Mouse (Mus musculus): ENCODE data around the gene Cpd. TPM values are rescaled to one million over a fixed set of nuclear protein-coding genes. Genes with fewer than 3 reads are reported as not detected.

Gene Cpd
- polyA plus RNA-seq, 1 experiment from 2014 or later = 11.3 TPM

Other genes starting within 250 kb of the Cpd start
- gene Abr, start 224.7 kb downstream of the Cpd start, polyA plus RNA-seq (2015; fragmentation: Nextera tagmentation; extraction: Ambion mirVana) = 37.9 and 38.3 TPM in 2 replicates
- 0.14 and 0.19 TPM in 2 replicates for gene Bhlha9, start 174.5 kb downstream of the Cpd start, polyA plus RNA-seq (2015; fragmentation: Nextera tagmentation; extraction: Ambion mirVana)
- gene Trarg1, start 167.2 kb downstream of the Cpd start, polyA plus RNA-seq (2015; fragmentation: Nextera tagmentation; extraction: Ambion mirVana) = 0.35 and 0.64 TPM in 2 replicates
- 24.9 and 28.6 TPM in 2 replicates for gene Gosr1, start 83.4 kb downstream of the Cpd start, polyA plus RNA-seq (2015; fragmentation: Nextera tagmentation; extraction: Ambion mirVana)
- 1.6 and 2.4 TPM in 2 replicates for gene Tmigd1, start 55.1 kb upstream of the Cpd start, polyA plus RNA-seq (2015; fragmentation: Nextera tagmentation; extraction: Ambion mirVana)
- gene Blmh, start 77.8 kb upstream of the Cpd start, polyA plus RNA-seq (2015; fragmentation: Nextera tagmentation; extraction: Ambion mirVana) = 125 and 126 TPM in 2 replicates
- 17.4 and 18.8 TPM in 2 replicates for gene Slc6a4, start 151.6 kb upstream of the Cpd start, polyA plus RNA-seq (2015; fragmentation: Nextera tagmentation; extraction: Ambion mirVana)
- 46.3 and 60.7 TPM in 2 replicates for gene Nsrp1, start 231.4 kb upstream of the Cpd start, polyA plus RNA-seq (2015; fragmentation: Nextera tagmentation; extraction: Ambion mirVana)